Mouse (Mus musculus) fat pad, adult 2 months (tissue): ENCODE data around the gene Cldn5.

ENCODE experiments used
- DNase-seq: peaks from one replicate; pipeline ENCODE4 v3.0.0-alpha.2; 2011; ENCODE audit warnings: low read depth, low spot score; ENCODE audit errors: extremely low read depth

Cldn5 gene

DNA sequence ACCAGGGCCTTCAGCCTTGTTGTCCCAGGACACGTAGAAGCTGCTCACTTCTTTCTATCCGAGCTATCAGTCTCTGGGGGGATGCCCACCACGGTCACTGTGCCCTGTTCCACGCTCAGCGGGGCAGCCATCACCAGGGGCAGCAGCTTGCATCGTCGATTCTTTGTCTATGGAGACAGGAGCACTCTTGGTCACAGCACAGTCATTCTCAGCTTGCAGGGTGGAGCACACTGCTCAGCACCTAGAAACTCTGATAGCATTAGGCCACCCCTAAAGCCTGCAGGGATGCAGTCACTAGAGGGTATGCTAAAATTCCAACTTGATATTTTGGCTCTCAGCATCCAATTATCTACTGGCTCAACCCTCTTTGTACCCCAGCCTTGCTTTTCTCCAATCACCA is 8.4 kb downstream of the Cldn5 start:
- DNase-seq = no peak

DNA sequence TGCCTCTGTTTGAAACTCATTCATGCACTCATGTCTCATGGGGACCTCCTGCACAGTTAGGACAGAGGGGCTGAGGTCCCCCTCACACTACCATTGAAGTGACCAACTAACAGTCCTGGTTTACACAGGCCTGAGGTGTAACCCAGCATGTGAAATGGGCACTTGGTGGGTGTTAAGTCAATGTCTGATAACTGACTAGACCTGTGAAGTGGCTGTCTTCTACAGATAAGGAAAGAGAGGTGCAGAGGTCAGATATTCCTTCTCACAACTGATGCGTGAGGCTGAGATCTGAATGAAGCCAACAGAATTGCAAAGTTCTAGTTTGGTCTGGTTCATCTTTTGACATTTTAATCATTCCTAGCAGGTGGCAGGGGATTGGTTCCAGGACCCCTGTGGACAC is 8.8 kb downstream of the Cldn5 start:
- no peak for DNase-seq

DNA sequence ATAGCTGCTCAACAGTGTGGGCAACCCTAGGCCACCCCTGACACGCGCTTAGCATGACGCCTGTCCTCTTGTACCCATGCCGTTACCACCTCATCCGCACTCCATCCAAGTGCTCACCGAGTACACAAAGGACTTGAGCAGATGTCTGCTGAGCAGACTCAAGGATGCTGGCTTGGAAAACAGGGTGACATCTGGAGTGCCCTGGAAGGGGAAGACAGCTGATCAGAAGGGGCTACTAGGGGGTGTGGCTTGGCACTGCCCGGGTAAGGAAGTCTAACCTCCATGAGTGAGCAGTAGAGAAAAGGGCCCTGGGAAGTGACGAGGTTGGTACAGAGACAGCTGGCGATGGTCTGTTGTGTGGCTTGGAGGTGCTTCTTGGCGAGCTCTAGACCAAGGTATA is 10.0 kb downstream of the Cldn5 start:
- no peak for DNase-seq

DNA sequence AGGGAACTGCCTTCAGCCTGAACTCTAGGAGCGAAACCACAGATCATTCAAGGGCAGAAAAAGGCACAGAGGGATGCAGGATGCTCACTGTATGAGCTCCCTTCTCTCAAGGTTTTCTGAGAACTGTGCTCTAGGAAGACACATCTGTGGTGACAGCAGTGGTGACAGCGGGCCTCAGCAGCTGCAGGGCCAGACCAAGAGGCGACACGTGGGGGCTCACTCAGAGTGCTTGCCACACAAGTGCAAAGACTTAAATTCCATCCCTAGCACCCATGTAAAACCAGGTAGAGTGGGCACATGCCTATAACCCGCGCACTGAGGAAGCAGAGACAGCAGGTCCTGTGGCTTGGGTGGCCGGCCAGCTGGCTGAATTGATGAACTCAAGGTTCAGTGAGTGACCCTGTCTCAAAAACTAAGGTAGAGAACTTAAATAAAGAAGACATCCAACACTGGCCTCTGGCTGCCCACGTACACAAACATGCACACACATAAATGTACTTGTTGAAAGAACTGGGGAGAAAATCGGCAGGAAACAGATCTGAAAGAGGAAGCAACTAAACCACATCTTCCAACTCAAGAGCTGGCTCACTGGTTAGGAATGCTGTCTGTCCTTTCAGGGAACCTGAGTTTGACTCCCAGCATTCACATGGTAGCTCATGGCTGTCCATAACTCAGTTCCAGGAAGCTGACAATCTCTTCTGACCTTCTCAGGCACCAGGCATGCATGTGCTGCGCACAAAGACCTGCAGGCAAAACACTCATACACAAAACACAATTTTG is 12.2 kb downstream of the Cldn5 start:
- DNase-seq = no peak

DNA sequence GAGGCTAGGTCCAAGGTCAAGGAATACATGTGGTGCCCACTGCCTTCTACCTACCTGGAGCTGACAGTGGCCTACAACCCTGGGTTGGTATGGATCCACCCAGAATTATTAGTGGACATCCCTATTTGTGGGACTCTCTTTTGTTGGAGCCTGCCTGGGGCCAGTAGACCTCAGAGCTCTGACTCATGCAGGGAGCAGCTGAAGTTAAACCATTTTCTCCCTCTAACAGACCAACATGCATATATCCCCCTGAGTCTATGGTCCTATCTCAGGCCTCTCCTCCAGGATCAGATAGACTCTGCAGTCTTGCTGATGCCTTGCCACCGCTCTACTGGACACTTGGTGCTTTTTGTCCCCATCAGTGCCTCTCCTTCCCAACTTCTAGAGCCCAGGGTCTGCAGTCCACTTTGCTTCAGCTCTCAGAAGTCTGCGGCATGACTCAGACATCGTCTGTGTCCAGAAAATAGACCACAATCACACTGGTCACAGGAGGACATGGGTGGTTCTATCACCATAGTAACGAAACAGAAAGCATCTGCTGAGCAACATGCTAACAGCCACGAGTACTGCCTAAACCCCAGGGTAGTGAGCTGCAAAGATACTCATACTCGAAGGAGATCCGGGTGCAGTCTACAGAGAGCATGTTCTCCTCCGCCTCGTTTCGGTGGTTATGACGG is 18.7 kb downstream of the Cldn5 start:
- no peak for DNase-seq

DNA sequence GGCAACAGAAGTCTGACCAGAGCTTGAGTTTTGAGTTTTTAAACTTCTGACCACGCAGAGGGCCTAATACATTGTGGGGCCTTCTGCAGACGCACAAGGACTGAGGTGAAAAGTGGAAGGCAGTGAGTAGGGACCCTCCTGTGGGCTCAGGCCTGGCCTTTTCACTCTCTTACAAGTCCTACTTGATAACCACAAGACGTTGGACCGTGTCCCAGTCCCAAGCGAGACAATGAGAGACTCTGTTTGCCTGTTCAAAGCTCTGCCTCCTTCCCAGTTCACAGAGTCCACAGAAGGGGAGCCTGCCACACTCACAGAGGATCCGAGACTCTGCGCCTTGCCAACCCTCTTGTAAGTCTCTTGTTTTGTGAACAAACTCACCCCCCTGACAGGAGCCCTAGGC is 20.0 kb downstream of the Cldn5 start:
- no peak for DNase-seq

DNA sequence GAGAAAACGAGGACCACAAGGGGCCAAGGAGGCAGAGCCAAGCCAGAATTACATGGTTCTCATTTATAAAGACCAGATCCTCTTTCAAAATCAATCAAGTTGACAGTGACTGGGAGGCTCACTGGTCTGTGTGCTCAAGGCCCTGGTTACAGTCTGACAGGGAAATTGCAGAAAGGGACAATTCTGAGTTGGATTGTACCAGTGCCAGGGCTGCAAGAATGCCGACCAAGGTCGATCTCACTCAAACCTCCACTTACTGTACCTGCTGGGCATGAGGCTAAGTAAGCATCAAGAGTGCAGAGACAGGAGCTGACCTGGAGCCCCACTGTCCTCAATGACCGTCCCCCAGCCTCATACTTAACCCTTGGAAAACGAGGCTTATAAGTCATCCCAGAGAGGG is 21.5 kb downstream of the Cldn5 start:
- no peak for DNase-seq

DNA sequence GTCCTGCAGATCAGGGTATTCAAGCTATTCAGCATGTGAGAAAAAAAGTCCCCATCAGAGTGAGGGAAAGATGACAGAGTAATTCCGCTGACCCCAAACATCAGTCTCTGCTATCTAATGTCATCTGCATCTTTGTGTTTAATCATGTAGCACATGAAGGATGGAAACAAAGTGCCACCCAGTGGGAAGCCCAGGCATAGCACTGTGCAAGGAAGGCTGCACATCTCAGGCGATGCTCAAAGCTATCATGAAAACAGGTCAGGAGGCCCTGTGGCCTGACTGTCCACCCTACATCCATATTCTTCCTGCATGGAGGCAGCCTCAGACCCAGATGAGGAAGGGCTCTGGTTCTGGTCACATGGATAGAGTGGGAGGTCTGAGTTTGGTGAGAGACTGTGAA is 22.2 kb downstream of the Cldn5 start:
- no peak for DNase-seq

DNA sequence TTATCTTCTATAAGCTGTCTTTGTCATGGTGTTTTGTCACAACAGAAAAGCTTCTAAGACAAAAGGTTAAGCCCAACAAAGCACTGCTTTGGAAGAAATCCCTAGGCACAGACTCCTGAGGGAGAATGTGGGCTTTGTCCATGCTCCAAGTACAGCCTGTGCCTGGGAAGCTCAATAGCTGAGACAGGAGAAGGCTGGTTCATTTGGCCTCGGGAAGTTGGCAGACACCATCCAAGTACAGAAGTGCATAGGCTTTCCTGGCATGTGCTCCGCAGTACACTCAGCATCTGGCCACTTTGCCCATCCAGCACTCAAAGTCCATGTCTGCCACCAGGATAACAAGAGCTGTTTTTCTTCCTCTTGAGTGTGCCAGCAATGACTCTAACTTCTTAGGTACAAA is 29.1 kb downstream of the Cldn5 start:
- peak; percentile 99 for DNase-seq

DNA sequence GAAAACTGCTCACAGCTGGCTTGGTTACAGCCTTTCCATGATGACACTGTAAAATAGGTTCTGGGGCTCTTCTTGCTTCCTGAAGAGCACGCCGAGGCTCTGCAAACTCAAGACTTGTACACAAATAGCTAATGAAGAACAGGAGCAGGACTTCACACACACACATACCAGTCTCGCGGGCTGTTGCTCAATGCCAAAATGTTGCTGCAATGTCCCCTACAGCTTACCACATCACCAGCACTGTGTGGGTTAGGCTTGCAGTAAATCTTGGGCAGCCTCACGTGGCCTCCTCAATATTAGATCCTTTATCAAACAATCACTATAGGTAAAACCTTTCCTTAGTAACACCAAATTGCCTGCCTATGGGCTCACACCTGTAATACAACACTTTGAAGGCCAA is 32.4 kb downstream of the Cldn5 start:
- peak; percentile 94 for DNase-seq

DNA sequence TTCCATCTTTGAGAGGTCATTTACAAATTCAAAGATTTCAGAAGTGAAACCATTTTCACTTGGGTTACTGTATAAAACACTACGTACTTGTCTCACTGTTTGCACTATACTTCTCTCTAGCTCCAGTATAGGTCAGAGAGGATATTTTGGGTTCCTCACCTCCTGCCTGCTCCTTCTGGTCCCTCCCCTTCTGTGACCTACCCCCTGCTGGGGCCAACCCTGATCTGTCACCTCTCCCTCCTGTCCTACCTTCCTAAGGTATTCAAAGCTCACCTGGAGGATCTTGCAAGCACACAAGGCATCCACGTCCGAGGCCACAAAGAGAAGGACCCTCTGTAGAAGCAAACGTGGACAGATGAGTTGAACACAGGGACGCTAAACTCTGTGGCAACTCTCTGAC is 34.4 kb downstream of the Cldn5 start:
- DNase-seq = no peak

DNA sequence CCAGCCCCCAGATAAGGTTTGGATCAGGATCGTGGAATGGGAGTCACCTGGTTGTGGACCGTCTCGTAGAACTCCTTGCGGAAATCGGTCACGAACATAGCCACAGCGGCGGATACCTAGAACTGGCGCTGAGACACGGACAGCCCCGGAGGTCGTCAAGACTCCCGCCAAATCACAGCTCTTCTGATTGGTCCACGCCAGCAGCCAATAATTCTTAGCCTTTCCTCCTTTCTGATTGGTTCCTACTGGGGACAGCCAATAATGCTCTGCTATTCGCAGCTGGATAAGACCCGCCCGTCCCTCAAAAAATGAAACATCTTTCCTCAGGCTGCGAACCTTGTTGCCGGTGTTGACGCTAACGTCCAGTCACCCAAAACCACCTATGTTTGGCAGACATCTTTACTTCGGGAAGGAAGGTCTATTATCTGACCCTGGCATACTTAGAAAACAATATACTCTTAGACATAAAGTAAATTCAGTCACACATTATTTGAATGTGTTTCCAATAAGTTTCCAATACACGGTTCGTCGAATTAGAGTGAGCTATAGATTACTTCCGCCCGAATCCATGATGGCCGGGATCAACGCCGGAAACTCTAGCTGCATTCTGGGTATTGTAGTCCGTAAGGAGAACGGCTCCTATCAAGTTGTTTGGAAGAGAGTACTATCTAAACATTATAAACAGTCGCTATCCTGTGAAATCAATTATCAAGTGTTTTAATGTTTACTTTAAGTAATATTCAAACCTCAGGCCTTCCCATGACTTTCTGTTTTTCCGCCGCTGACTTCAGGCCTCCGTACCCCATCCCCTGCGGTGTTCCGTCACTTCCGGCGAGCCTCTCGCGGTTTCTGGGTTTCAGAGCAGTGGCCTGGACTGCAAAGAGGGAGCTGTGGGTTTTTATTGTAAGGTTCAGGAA is 35.1 kb downstream of the Cldn5 start, which contains the start of the genes Ufd1 and Cdc45:
Gene Ufd1, plus strand, starts transcription at position 312 of the 917 bp plus-strand sequence.
Gene Cdc45, minus strand, starts transcription at position 520 of the 917 bp plus-strand sequence.
- peak; percentile 56 for DNase-seq

DNA sequence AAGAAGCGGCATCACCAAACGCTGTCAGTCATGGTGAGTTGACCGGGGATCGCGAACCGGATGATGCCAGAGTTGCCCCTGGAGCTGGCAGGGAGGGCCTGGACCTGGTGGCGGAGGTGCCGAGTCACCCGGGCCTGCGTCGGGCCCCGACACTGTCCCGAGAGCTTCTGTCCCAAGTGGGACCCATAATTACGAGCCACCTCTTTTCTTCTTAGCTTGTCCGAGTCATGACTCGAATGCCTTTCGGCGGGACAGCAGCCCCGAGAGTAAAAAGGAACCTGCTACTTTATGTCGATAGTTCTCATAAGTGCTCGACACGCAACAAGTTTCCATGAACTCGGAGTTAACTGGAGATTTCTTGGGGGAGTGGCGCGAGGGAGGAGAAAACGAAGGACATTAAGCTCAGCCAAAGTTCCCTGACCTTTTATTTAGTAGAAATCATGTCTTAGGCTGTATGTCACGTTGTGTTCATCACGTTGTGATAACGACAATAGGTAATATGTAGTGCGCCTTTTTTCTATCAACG is 35.8 kb downstream of the Cldn5 start:
- DNase-seq = no peak

DNA sequence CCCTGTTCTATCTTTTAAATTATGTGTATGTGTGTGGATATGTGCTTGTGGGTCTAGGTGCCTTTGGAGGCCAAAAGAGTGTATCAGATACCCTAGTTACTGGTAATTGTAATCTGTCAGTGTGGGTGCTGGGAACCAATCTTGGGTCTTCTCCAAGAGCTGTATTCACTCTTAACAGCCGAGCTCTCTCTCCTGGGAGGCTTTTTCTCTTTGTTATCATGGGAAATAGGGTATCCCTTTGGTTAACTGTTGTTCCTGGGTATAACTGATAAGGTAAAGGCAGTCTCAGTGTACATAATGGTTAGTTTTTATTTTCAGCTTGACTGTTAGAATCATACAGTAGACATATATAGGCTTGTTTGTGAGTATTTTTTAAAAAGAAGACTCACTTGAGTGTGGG is 45.7 kb downstream of the Cldn5 start:
- DNase-seq = no peak

DNA sequence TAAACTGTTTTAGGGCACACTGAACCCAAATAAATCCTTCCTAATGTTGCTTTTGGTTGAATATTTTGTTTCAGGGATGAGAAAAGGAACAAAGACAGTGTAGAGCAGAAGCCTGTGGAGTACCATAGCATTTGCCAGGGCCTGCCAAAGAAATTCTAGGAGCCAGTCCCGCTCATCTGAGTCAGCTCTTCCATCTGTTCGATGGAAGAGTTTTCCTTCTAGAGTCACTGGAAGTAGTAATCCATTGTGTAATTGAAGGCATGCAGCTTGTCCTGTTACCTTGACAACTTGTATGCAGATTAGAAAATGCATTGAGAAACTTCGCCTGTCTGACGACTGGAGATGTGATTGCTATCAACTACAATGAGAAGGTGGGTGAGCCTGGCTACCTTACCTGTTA is 46.3 kb downstream of the Cldn5 start:
- DNase-seq = no peak
